Mouse (Mus musculus) kidney, adult 2 months (tissue): ENCODE measurements around the gene Nckipsd. TPM values are rescaled to one million over a fixed set of nuclear protein-coding genes. Genes with fewer than 3 reads are reported as not detected.
A peak's percentile ranks its signal among the peaks of the same experiment; 100 is the strongest.

ENCODE experiments used
- DNase-seq: peaks from one replicate; pipeline ENCODE4 v3.0.0; 2021
- H3K27ac ChIP-seq: fragments of 200-500 bp; 2 replicates; pipeline ENCODE4 v1.5.1; 2012; ENCODE audit warnings: low read depth, low read length, control low read depth, inconsistent platforms; ENCODE audit not compliant: insufficient read depth
- H3K27me3 ChIP-seq: fragments of 200-500 bp; replicated peaks from 2 replicates; pipeline ENCODE4 v1.6.1; 2012; ENCODE audit warnings: mild to moderate bottlenecking, moderate library complexity, low read length, inconsistent platforms; ENCODE audit not compliant: control insufficient read depth, insufficient read depth
- H3K36me3 ChIP-seq: fragments of 200-500 bp; 2 replicates; pipeline ENCODE4 v1.6.1; 2012; ENCODE audit warnings: mild to moderate bottlenecking, moderate library complexity, low read length, inconsistent platforms; ENCODE audit not compliant: control insufficient read depth, insufficient read depth
- H3K4me1 ChIP-seq: fragments of 200-500 bp; 2 replicates; pipeline ENCODE4 v1.6.1; 2011; ENCODE audit warnings: low read length; ENCODE audit not compliant: control insufficient read depth, insufficient read depth
- H3K4me3 ChIP-seq: fragments of 200-500 bp; 2 replicates; pipeline ENCODE4 v1.5.1; 2011; ENCODE audit warnings: mild to moderate bottlenecking, low read depth, low read length, control low read depth; ENCODE audit not compliant: insufficient read depth
- CTCF ChIP-seq: fragments of 200-500 bp; conservative IDR thresholded peaks from 2 replicates; pipeline ENCODE4 v1.5.1; 2011; ENCODE audit warnings: low read depth, mild to moderate bottlenecking, control low read depth, low read length, moderate library complexity, mixed read lengths; ENCODE audit not compliant: insufficient read depth, insufficient read length
- POLR2A ChIP-seq: fragments of 200-500 bp; IDR thresholded peaks from one replicate; pipeline ENCODE4 v1.6.1; 2011; ENCODE audit warnings: low read depth, low read length, control low read depth
- WGBS: fragments of 180-500 bp; shearing (Covaris S2); methylation state at CpG from one replicate; pipeline ENCODE4 v1.1.7; 2018; 5-methylcytosine and 5-hydroxymethylcytosine counted together
- polyA plus RNA-seq: library from polyadenylated mRNA; depleted of rRNA; stranded (reverse); fragments of >200 nt; gene quantifications from 2 replicates; pipeline ENCODE4 v1.2.3, GENCODE M21; 2012

Nckipsd gene
- polyA plus RNA-seq, 1 experiment = 19.1 TPM

GRCm38 (mm10) chr9:108826700-108827340 lies 18.7 kb downstream of the Nckipsd start:
- H3K27ac ChIP-seq = no peak overlapping the region
- H3K4me1 ChIP-seq = peaks cover 5% of the 10 kb centered on the region
- H3K27me3 ChIP-seq = peaks cover 4% of the 10 kb centered on the region; the same call in 1 of the 2 replicates
- TF ChIP-seq CTCF = no peak
- no peak for TF ChIP-seq POLR2A
- no peak overlapping the region for H3K4me3 ChIP-seq
- DNase-seq = peak; percentile 80
- H3K36me3 ChIP-seq = no peaks in the 10 kb centered on the region
- WGBS = 2% methylated on average over 39 of the region's 39 CpGs

GRCm38 (mm10) chr9:108827454-108827853 lies 19.3 kb downstream of the Nckipsd start:
- H3K27ac ChIP-seq = no peak overlapping the region
- H3K36me3 ChIP-seq = no peaks in the 10 kb centered on the region
- WGBS = 11% methylated on average over 34 of the region's 34 CpGs
- H3K27me3 ChIP-seq = peaks cover 4% of the 10 kb centered on the region; the same call in 1 of the 2 replicates
- DNase-seq = no peak
- H3K4me1 ChIP-seq = peaks cover 7% of the 10 kb centered on the region
- TF ChIP-seq CTCF = no peak
- no peak for TF ChIP-seq POLR2A
- no peak overlapping the region for H3K4me3 ChIP-seq

- Histone ChIP-seq H3K4me1 (peaks cover 7% of the 10 kb centered on the region), H3K36me3 (no peaks in the 10 kb centered on the region), H3K27ac (no peak overlapping the region), H3K4me3 (no peak overlapping the region), H3K27me3 (peaks cover 4% of the 10 kb centered on the region; the same call in 1 of the 2 replicates)
- no peak for TF ChIP-seq CTCF
- no peak for TF ChIP-seq POLR2A
- 65% methylated on average over 18 of the region's 18 CpGs for WGBS
- DNase-seq = no peak
These were observed 19.7 kb downstream of the Nckipsd start for GRCm38 (mm10) chr9:108827906-108828305.

- 4% methylated on average over 23 of the region's 23 CpGs for WGBS
- H3K27ac ChIP-seq = no peak overlapping the region
- no peaks in the 10 kb centered on the region for H3K27me3 ChIP-seq
- TF ChIP-seq POLR2A (no peak), CTCF (no peak)
- H3K4me1 ChIP-seq = peaks cover 7% of the 10 kb centered on the region
- DNase-seq = no peak
- no peaks in the 10 kb centered on the region for H3K36me3 ChIP-seq
- H3K4me3 ChIP-seq = peak overlapping the region; percentile 30; the same call in 1 of the 2 replicates
These were observed 23.5 kb downstream of the Nckipsd start for GRCm38 (mm10) chr9:108831637-108832036.

GRCm38 (mm10) chr9:108832390-108833108 lies 24.4 kb downstream of the Nckipsd start:
- no peak overlapping the region for H3K27ac ChIP-seq
- H3K27me3 ChIP-seq = no peaks in the 10 kb centered on the region
- H3K4me3 ChIP-seq = peak overlapping the region; percentile 30
- H3K36me3 ChIP-seq = no peaks in the 10 kb centered on the region
- WGBS = 3% methylated on average over 46 of the region's 46 CpGs
- TF ChIP-seq POLR2A (no peak), CTCF (no peak)
- peak; percentile 96 for DNase-seq
- H3K4me1 ChIP-seq = peaks cover 7% of the 10 kb centered on the region

GRCm38 (mm10) chr9:108842989-108843388 lies 34.8 kb downstream of the Nckipsd start:
- peak; percentile 92 for DNase-seq
- H3K27ac ChIP-seq = no peak overlapping the region
- H3K4me3 ChIP-seq = no peak overlapping the region
- no peaks in the 10 kb centered on the region for H3K27me3 ChIP-seq
- peak; percentile 61 for TF ChIP-seq CTCF
- TF ChIP-seq POLR2A = no peak
- 10% methylated on average over 14 of the region's 14 CpGs for WGBS
- no peaks in the 10 kb centered on the region for H3K36me3 ChIP-seq
- H3K4me1 ChIP-seq = no peaks in the 10 kb centered on the region

- Histone ChIP-seq H3K4me1 (no peaks in the 10 kb centered on the region), H3K27ac (no peak overlapping the region), H3K36me3 (no peaks in the 10 kb centered on the region), H3K27me3 (no peaks in the 10 kb centered on the region), H3K4me3 (no peak overlapping the region)
- 80% methylated on average over 5 of the region's 5 CpGs for WGBS
- no peak for DNase-seq
- TF ChIP-seq POLR2A (no peak), CTCF (no peak)
These were observed 37.2 kb downstream of the Nckipsd start for GRCm38 (mm10) chr9:108845390-108845789.
